Mouse (Mus musculus) bone marrow, adult 2 months (tissue): ENCODE results near the gene Sox5. TPM values are rescaled to one million over a fixed set of nuclear protein-coding genes. Genes with fewer than 3 reads are reported as not detected.

Source experiments
- H3K27ac ChIP-seq: fragments of 200-500 bp; 2 replicates; pipeline ENCODE4 v1.5.1; 2012; ENCODE audit warnings: low read depth, mild to moderate bottlenecking, control low read depth, inconsistent platforms, low read length; ENCODE audit not compliant: control insufficient read depth, poor library complexity, insufficient read depth
- H3K4me1 ChIP-seq: fragments of 200-500 bp; 2 replicates; pipeline ENCODE4 v1.6.1; 2011; ENCODE audit warnings: low read length; ENCODE audit not compliant: control insufficient read depth, insufficient read depth
- H3K4me3 ChIP-seq: fragments of 200-500 bp; replicated peaks from 2 replicates; pipeline ENCODE3; 2011; ENCODE audit warnings: mild to moderate bottlenecking, low read depth, low read length, control low read depth; ENCODE audit not compliant: control insufficient read depth
- CTCF ChIP-seq: fragments of 200-500 bp; IDR thresholded peaks from 2 replicates; pipeline ENCODE4 v1.5.1; 2011; ENCODE audit warnings: low read length, control low read depth; ENCODE audit not compliant: control insufficient read depth, insufficient read depth
- POLR2A ChIP-seq: fragments of 200-500 bp; IDR thresholded peaks from 2 replicates; pipeline ENCODE4 v1.6.1; 2011; ENCODE audit warnings: low read depth, mild to moderate bottlenecking, control low read depth, low read length, borderline replicate concordance; ENCODE audit not compliant: control insufficient read depth
- WGBS: fragments of 180-500 bp; shearing (Covaris S2); methylation state at CpG from one replicate; pipeline ENCODE4 v1.1.7; 2018; 5-methylcytosine and 5-hydroxymethylcytosine counted together
- polyA plus RNA-seq: library from polyadenylated mRNA; stranded (reverse); fragments of >200 nt; gene quantifications from 2 replicates; pipeline ENCODE4 v1.2.4, GENCODE M21; 2011; ENCODE audit warnings: low replicate concordance; ENCODE audit not compliant: missing spikeins, insufficient read depth, insufficient read length

The Sox5 gene
- polyA plus RNA-seq, 1 experiment = not detected

DNA sequence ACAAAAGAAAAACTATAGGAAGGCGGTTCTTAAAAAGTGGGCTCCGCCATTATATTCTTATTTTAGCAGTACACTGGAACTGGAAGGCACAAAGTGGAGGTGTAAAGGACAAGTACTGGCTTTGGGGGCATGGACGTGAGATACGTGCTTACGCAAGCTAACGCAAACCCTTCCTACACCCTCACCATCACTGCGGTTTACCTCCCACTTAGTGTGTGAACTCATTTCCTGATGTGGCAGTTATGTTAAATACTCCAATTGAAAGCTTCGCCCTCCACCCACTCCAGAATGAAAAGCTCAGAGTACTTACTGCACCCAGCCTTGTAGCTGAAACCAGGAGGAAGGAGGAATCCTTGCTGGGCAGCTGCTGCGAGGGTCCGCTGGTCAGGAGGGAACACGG lies 821.3 kb downstream of the Sox5 start:
- WGBS = 83% methylated on average over 11 of the region's 11 CpGs
- no peak for TF ChIP-seq CTCF
- no peak for TF ChIP-seq POLR2A
- Histone ChIP-seq H3K4me3 (no peak overlapping the region), H3K27ac (no peak overlapping the region), H3K4me1 (no peaks in the 10 kb centered on the region; the same call in 1 of the 2 replicates)

DNA sequence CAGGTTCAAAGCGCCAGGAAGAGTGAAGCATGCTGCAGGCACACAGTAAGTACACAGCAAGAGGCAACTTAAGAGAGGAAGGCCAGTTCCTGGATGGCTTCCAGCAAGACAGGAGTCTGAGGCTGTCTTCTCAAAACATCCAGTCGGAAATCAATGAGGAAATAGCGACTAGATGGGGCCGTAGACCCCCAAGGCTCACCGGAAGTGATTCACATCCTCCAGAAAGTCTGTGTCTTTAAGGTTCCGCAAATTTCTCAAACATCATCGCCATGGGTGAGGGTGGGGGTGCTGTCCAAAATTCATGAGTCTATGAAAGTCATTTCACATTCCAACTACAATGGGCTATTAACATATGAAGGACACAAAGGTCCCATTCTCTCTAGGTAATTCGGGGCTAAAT lies 821.7 kb downstream of the Sox5 start:
- no peaks in the 10 kb centered on the region; the same call in 1 of the 2 replicates for H3K4me1 ChIP-seq
- H3K27ac ChIP-seq = no peak overlapping the region
- TF ChIP-seq CTCF (no peak), POLR2A (no peak)
- 83% methylated on average over 8 of the region's 8 CpGs for WGBS
- no peak overlapping the region for H3K4me3 ChIP-seq

- Histone ChIP-seq H3K4me3 (no peak overlapping the region), H3K27ac (no peak overlapping the region), H3K4me1 (no peaks in the 10 kb centered on the region; the same call in 1 of the 2 replicates)
- TF ChIP-seq CTCF (no peak), POLR2A (no peak)
- 84% methylated on average over 7 of the region's 7 CpGs for WGBS
Observed at GRCm38 (mm10) chr6:143958372-143958771, 823.4 kb downstream of the Sox5 start.

DNA sequence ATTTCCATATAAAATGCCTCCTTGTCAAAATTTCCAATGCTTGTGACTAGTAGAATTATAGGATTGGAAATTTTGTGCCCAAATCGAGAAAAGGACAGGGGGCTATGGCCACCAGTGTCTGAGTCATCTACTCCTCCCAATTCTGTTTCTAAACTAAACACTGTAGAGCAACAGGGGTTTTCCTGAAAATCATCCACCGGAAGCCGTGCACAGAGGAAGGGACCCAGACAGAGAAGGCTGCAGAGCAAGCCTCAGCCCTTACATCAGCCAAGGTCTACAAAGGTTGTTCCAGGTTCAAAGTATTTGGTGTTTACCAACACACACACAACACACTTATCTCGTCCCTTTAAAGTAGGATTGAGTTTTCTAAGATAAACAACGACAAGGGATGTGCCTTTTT lies 824.7 kb downstream of the Sox5 start:
- no peaks in the 10 kb centered on the region; the same call in 1 of the 2 replicates for H3K4me1 ChIP-seq
- WGBS = 74% methylated on average over 5 of the region's 5 CpGs
- no peak overlapping the region for H3K4me3 ChIP-seq
- TF ChIP-seq POLR2A = no peak
- TF ChIP-seq CTCF = no peak
- no peak overlapping the region for H3K27ac ChIP-seq

DNA sequence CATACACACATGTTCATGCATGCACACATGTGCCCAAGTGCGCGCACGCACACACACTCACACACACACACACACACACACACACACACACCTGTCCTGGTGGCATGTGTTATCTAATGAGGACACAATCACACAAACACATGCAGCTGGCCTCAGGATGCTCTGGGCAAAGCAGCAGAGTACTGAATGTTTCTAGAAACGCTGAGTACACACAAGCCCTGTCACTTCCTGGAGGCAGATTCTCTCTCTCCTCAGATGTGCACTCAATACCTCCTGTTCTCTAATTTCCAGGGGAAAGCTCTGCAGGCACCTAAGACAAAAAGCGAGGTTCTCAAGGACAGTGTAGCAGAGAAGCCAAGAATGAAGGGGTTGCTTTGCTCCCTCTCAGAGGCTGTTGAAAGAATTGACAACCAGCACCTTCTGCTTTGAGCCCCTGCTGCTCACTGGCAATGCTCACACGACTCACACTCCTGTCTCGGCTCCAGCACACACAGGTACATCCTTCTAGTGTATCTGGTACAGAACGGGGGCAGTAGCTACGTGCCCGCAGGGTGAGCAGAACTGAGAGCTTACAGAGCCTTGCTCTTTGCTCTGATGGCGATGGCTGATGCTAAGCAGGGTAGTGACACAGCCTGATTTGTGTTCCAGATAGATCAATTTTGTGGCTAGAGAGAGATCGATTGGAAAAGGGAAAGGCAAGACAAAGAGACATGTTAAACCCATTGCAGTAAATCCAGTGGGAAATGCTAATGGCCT lies 833.0 kb downstream of the Sox5 start:
- Histone ChIP-seq H3K27ac (no peak overlapping the region), H3K4me1 (no peaks in the 10 kb centered on the region), H3K4me3 (no peak overlapping the region)
- TF ChIP-seq POLR2A (no peak), CTCF (no peak)
- 82% methylated on average over 12 of the region's 12 CpGs for WGBS

GRCm38 (mm10) chr6:143948071-143948470 lies 833.7 kb downstream of the Sox5 start:
- no peak for TF ChIP-seq CTCF
- no peak for TF ChIP-seq POLR2A
- Histone ChIP-seq H3K4me3 (no peak overlapping the region), H3K4me1 (no peaks in the 10 kb centered on the region), H3K27ac (no peak overlapping the region)
- 83% methylated on average over 4 of the region's 4 CpGs for WGBS

DNA sequence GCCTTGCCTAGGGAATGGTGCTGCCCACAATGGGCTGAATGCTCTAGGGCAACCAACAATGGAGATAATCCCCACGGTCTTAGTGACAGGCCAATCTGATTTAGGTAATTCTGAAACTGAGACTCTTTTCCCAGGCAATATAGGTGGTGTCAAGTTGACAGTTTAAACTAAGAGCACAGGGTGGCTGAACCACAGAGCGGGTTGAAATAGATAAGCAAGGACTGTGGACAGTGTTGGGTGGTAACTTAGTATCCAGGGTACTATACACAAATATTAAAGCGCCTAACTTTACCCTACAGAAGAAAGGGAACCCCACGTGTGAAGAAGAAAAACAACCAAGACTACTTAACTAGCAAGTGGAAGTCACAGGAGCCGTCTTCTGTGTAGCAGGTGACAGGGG lies 838.7 kb downstream of the Sox5 start:
- TF ChIP-seq POLR2A (no peak), CTCF (no peak)
- no peak overlapping the region for H3K4me3 ChIP-seq
- no peaks in the 10 kb centered on the region for H3K4me1 ChIP-seq
- WGBS = 73% methylated on average over 5 of the region's 5 CpGs
- H3K27ac ChIP-seq = no peak overlapping the region

- H3K4me3 ChIP-seq = no peak overlapping the region
- 85% methylated on average over 8 of the region's 8 CpGs for WGBS
- H3K4me1 ChIP-seq = no peaks in the 10 kb centered on the region
- no peak for TF ChIP-seq POLR2A
- no peak for TF ChIP-seq CTCF
- H3K27ac ChIP-seq = no peak overlapping the region
Observed at GRCm38 (mm10) chr6:143941291-143941785, 840.4 kb downstream of the Sox5 start.

DNA sequence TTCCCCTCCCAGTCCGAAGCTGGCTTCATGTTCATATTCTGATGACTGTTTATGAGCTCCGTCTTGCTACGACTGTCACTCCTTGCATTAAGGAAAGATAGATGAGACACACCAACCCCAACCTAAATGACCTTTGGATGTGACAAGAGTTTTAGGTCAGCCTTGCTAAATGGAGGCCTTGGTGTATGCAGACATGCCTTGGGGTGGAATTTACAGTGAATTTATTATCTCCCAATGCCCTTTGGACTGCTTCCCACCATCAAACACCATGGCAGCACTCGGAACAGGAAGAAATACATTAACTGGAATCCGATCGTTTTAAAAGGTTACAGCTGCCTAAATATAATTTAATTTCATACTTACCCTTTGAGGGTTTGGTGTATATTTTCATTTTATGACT lies 858.6 kb downstream of the Sox5 start:
- no peak overlapping the region for H3K27ac ChIP-seq
- WGBS = 87% methylated on average over 6 of the region's 6 CpGs
- no peaks in the 10 kb centered on the region for H3K4me1 ChIP-seq
- no peak for TF ChIP-seq POLR2A
- TF ChIP-seq CTCF = no peak
- H3K4me3 ChIP-seq = no peak overlapping the region

DNA sequence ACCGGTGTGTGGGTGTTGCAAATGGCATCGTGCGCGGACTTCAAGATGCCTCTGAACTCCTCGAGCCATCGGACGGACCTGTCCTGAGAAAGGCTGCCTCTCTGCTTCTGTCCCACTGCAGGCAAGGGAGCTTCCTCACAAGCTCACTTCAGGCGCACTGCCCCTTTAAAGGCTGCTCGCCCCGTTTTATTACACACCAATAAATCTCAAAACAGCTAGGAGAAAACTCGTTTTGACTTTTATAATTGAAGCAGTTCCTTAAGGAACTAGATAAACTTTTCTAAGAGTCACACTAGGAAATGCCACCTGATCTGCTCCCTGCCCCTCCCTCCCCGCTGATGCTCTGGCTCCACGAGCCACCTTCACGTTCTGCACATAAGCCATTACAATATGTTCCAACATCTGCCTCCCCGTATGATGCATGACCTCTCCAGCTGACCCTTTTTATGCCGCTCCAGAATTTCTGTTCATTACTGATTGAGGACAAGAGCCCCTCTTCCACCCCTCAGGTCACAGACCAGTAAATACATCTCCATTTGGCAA lies 863.3 kb downstream of the Sox5 start:
- Histone ChIP-seq H3K4me3 (no peak overlapping the region), H3K4me1 (no peaks in the 10 kb centered on the region), H3K27ac (no peak overlapping the region)
- TF ChIP-seq CTCF = no peak
- no peak for TF ChIP-seq POLR2A
- 77% methylated on average over 16 of the region's 16 CpGs for WGBS
